Mouse (Mus musculus): ENCODE measurements around the gene Cd274.

The Cd274 gene

DNA sequence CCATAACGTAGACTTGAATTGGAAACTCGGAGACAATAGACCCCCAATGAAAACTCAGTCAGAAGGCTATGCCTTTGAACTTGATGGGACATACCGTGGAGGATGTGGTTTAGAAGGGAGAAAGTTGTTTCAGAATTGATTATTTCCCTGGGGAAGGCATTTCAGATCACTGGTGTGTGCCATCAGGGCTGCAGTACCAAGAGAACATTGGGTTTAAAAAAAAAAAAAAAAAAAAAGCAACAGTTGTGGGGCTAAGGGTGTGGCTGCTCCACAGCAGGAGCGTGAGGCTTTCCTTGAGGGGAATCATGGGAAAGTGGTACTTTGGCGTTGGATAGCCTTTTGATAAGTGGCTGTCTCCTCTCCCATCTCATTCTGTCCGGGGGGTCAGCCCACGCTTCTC, 55.5 kb downstream of the Cd274 start:
- DNase-seq (ENCODE audit: low read depth, low spot score), result no peak

DNA sequence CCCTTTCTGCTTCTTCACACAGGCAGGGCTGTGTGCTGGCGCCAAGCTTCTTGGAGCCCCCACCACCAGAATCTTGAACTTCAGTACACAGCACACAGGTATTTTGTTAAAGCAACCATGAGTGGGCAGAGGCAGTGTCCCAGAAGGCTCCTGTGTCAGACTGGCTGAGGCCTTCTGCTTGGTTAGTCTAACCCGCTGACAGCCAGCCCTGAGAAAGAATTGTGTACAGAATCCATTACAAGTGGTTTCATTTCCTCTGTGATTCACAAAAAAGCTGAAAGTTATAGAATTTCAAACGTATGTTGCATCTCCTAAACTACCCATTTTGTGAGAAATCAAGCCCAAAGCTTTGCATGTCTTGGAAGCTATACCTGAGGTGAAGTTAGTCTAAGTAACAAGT, 63.3 kb downstream of the Cd274 start:
- DNase-seq (ENCODE audit: low read depth, low spot score), result no peak

DNA sequence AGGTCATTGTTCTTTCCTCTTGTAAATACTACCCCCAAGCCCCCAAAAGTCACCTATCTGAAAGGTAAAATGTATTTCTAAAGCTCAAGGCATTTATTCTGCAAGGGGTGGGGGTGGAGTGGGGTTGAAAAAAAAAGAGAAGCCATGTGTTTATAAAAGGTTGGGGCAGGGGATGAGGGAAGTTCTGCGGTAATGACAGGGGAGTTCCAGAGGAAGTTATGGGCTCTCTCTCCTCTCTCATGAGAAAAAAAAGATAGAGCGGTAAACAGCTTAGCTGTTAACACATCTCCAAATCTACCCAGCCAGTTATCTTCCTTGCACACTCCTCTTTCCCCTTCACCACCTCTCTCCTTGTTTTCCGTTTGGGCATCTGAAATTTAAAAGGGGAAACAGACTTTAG, 63.7 kb downstream of the Cd274 start:
- DNase-seq (ENCODE audit: low read depth, low spot score), result no peak

DNA sequence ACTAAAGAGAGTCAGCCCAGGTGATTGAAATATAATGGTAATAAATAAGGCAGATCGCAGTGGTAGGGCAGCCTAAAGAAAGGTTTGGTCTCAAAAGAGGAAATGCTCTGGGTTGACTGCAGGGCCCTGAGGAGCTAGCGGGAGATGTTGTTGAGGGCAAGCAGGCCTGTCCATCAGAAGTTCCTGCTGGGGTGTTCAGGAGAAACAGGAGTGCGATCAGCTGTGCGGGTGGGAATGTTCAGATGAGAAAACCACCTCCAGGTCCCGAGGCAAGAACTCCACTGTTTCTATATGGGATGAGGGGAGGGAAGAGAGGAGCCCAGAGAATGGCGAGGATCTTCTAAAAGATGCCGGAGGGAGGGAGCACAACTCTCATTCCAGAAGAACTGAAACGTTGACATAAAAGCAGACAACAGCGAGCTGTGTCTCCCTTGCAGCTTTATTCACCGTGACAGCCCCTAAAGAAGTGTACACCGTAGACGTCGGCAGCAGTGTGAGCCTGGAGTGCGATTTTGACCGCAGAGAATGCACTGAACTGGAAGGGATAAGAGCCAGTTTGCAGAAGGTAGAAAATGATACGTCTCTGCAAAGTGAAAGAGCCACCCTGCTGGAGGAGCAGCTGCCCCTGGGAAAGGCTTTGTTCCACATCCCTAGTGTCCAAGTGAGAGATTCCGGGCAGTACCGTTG, 69.7 kb downstream of the Cd274 start:
- no peak for DNase-seq (ENCODE audit: low read depth, low spot score)

Data from 3T3-L1 (cell line).